ENCODE assay signal across 19 mouse cellular contexts in genomic region chr6:101184103-101184785, GRCm38 (mm10).
DNase-seq lines count a peak whose midpoint lies in the region; ATAC-seq lines count a peak whose summit lies in the region.
"Had no signal": no experiment of that assay in that cellular context is flagged by ENCODE, and none has a peak within 500 bp of the region (broad histone marks: within the 10 kb centered on the region; RNA-seq: fewer than 3 reads in every experiment).

No protein-coding gene starts in this region.

- H3K9me3 ChIP-seq in heart, embryonic 11.5 days (replicated peaks; ENCODE audit: control insufficient read depth, low read length), result no peaks in the 10 kb centered on the region
- H3K9me3 ChIP-seq: heart, embryonic 13.5 days had no signal

- H3K4me1 ChIP-seq in heart, embryonic 11.5 days (ENCODE audit: control insufficient read depth, insufficient read depth, low read length), result peaks cover 6% of the 10 kb centered on the region; the same call in 1 of the 2 replicates

- no peak for ATAC-seq in heart, embryonic 11.5 days (replicated peaks; ENCODE audit: insufficient number of reproducible peaks, low FRiP score, low TSS enrichment)
- ATAC-seq: activated CD4-positive, CD25-positive, alpha-beta regulatory T cell, adult 4 months; intestine, embryonic 16.5 days; liver, postnatal 0 days; Patski had no signal

- H3K27ac ChIP-seq in heart, embryonic 11.5 days (ENCODE audit: low read depth, low read length), result no peak overlapping the region
- H3K27ac ChIP-seq: heart, embryonic 13.5 days had no signal

- H3K4me2 ChIP-seq in heart, embryonic 11.5 days, result no peak overlapping the region
- H3K4me2 ChIP-seq: heart, embryonic 13.5 days had no signal

- no peak overlapping the region for H3K9ac ChIP-seq in heart, embryonic 11.5 days (ENCODE audit: low read depth, low read length)
- H3K9ac ChIP-seq: heart, embryonic 13.5 days; liver, postnatal 0 days had no signal

- DNase-seq in frontal cortex, postnatal 36 days (ENCODE audit: low spot score in 2 of 2), result peak; percentile 26
- DNase-seq in frontal cortex, postnatal 14 days (ENCODE audit: low spot score in 2 of 2), result no peak
- peak; percentile 30 to 58 for DNase-seq in layer of hippocampus, adult 18-20 months (ENCODE audit: low spot score in 2 of 2)
- DNase-seq in layer of hippocampus, adult 9-10 months (ENCODE audit: low spot score), result no peak
- peak; percentile 33 to 42 for DNase-seq in layer of hippocampus, postnatal 10 days (ENCODE audit: low spot score in 2 of 2)
- DNase-seq in right cerebral cortex, postnatal 25 days, result peak; percentile 29
- DNase-seq in left cerebral cortex, adult 8-10 months (ENCODE audit: low spot score in 2 of 2), result no peak
- DNase-seq: adrenal gland, postnatal 25 days; cerebellum, adult 8-10 months; heart, postnatal 36 days; liver; liver, postnatal 0 days; lung, postnatal 14 days; thymus, adult 18-20 months had no signal

- 71% methylated on average over 10 of the region's 10 CpGs for WGBS in heart, embryonic 11.5 days (ENCODE audit: insufficient replicate concordance)

- H3K36me3 ChIP-seq in heart, embryonic 11.5 days (ENCODE audit: control insufficient read depth, insufficient read depth, low read length), result no peaks in the 10 kb centered on the region
- H3K36me3 ChIP-seq: heart, embryonic 13.5 days had no signal

- no peak overlapping the region for H3K4me3 ChIP-seq in heart, embryonic 11.5 days (ENCODE audit: low read depth, low read length)
- H3K4me3 ChIP-seq: heart, embryonic 13.5 days had no signal

- H3K27me3 ChIP-seq in heart, embryonic 11.5 days (ENCODE audit: control insufficient read depth, insufficient read depth, low read length), result 0 out of 2 replicates have a peak, but pooled peaks cover 3% of the 10 kb centered on the region
- H3K27me3 ChIP-seq: heart, embryonic 13.5 days had no signal

Comparison
In these comparisons a context has a peak if more than half of its experiments do, and no peak if none do; other contexts are left out.
1. DNase-seq: peak in frontal cortex, postnatal 36 days (2 of 2), layer of hippocampus, adult 18-20 months (2 of 2), layer of hippocampus, postnatal 10 days (2 of 2) and right cerebral cortex, postnatal 25 days (single experiment); none in frontal cortex, postnatal 14 days (0 of 2), layer of hippocampus, adult 9-10 months (single experiment) and left cerebral cortex, adult 8-10 months (0 of 2).